Mouse (Mus musculus): ENCODE results near the gene Slc27a5. TPM values are rescaled to one million over a fixed set of nuclear protein-coding genes. Genes with fewer than 3 reads are reported as not detected.

The Slc27a5 gene
- polyA plus RNA-seq, 1 experiment from 2014 or later: 17.2 TPM

- H3K4me1 ChIP-seq (replicated peaks): peaks cover 18% of the 10 kb centered on the region
- WGBS (ENCODE audit: insufficient replicate concordance): 60% methylated on average over 5 of the region's 5 CpGs
- no peaks in the 10 kb centered on the region for H3K36me3 ChIP-seq (replicated peaks)
- H3K9me3 ChIP-seq (replicated peaks): no peaks in the 10 kb centered on the region
- H3K4me3 ChIP-seq (replicated peaks): no peak overlapping the region
- no peak overlapping the region for H3K9ac ChIP-seq
- H3K27me3 ChIP-seq: no peaks in the 10 kb centered on the region
- H3K27ac ChIP-seq (replicated peaks): no peak overlapping the region
- H3K4me2 ChIP-seq: no peak overlapping the region
- ATAC-seq (ENCODE audit: insufficient read depth): no peak
Measured at GRCm38 (mm10) chr7:12957511-12957910, 40.5 kb downstream of the Slc27a5 start.

DNA sequence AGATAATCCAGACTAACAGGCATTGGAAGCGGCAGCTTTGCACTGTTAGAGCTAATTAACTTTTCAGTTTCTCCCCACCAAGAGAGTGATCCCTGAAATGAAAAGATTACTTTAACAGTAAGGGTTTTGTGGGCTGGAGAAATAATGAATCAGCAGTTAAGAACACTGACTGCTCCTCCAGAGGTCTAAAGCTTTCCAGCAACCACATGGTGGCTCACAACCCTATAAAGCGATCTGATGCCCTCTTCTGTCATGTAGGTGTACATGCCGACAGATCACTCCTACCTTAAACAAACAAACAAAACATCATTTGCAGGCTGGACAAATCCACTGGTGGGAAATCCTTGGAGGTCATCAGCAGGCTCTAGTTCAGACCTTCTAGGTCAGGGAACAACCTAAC is 43.1 kb downstream of the Slc27a5 start:
- Histone ChIP-seq H3K36me3 (replicated peaks) (no peaks in the 10 kb centered on the region), H3K4me1 (replicated peaks) (peaks cover 26% of the 10 kb centered on the region), H3K9ac (no peak overlapping the region), H3K9me3 (replicated peaks) (no peaks in the 10 kb centered on the region), H3K27me3 (no peaks in the 10 kb centered on the region), H3K27ac (replicated peaks) (no peak overlapping the region), H3K4me2 (no peak overlapping the region), H3K4me3 (replicated peaks) (no peak overlapping the region)
- ATAC-seq (ENCODE audit: insufficient read depth): no peak
- 18% methylated on average over 3 of the region's 3 CpGs for WGBS (ENCODE audit: insufficient replicate concordance)

- WGBS (ENCODE audit: insufficient replicate concordance): 3% methylated on average over 16 of the region's 16 CpGs
- Histone ChIP-seq H3K9me3 (replicated peaks) (no peaks in the 10 kb centered on the region), H3K27ac (replicated peaks) (peak overlapping the region; percentile 79), H3K4me3 (replicated peaks) (peak overlapping the region; percentile 66), H3K4me2 (peak overlapping the region; percentile 84), H3K9ac (peak overlapping the region; percentile 70), H3K4me1 (replicated peaks) (peaks cover 33% of the 10 kb centered on the region), H3K27me3 (no peaks in the 10 kb centered on the region), H3K36me3 (replicated peaks) (no peaks in the 10 kb centered on the region)
- ATAC-seq (ENCODE audit: insufficient read depth): peak; percentile 51
Measured at GRCm38 (mm10) chr7:12949872-12950229, 48.1 kb downstream of the Slc27a5 start.

DNA sequence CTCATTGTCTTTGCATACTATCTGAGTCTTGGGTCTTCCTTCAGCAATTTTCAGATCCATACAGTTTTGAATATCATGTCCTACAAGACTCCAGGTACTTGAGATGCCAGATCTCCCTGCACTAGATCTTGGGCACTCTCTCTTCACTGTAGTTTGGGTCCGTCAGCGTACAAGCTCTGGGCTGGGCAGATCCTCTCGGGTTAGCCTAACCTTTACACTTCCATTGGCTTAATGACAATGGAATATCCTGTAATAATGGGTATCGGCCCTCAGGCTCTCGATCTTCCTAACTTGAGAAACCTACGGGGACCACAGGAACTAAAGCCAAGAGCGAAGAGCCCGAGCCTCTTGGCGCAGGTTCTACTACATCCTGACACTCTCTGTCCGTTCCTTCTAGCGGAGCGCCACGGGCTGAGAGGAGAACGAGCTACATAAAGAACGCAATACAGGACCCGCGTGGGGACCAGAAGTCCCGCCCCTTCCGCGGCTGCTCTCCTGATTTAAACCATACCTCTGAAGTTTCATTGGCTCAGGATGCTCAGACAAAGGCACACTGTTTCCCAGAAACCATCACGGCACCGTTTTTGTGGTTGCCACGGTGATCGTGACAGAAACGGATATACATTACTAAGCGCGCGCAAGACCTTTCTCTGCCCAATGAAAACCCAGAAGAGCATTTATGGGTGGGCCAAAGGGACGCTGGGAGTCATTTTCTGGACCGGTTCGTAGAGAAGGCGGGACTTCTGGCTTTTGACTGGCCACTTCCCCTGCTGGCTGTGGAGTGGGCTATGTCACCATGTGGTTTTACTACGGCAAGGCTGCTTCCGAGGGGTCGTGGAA is 48.7 kb downstream of the Slc27a5 start:
- H3K4me3 ChIP-seq (replicated peaks): peak overlapping the region; percentile 66
- peak overlapping the region; percentile 79 for H3K27ac ChIP-seq (replicated peaks)
- peaks cover 33% of the 10 kb centered on the region for H3K4me1 ChIP-seq (replicated peaks)
- ATAC-seq (ENCODE audit: insufficient read depth): peak; percentile 97
- WGBS (ENCODE audit: insufficient replicate concordance): 11% methylated on average over 35 of the region's 35 CpGs
- H3K27me3 ChIP-seq: no peaks in the 10 kb centered on the region
- peak overlapping the region; percentile 70 for H3K9ac ChIP-seq
- no peaks in the 10 kb centered on the region for H3K36me3 ChIP-seq (replicated peaks)
- H3K9me3 ChIP-seq (replicated peaks): no peaks in the 10 kb centered on the region
- H3K4me2 ChIP-seq: peak overlapping the region; percentile 84

DNA sequence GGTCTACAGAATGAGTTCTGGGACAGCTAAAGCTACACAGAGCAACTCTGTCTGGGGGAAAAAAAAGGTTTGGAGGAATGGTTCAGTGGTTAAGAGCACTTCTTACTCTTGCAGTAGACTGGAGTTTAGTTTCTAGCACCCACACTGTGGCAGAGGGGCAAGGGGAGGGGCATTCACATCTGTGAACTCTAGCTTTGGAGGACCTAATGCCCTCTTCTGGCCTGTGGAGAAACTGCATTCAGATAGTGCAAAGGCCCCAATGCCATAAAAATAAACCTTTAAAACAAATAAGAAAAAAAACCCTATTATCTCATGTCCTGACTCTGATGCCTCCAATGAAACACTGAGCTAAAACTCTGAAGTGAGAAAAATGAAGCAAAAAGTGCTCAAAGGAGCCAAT is 54.5 kb downstream of the Slc27a5 start:
- no peak overlapping the region for H3K4me2 ChIP-seq
- no peaks in the 10 kb centered on the region for H3K36me3 ChIP-seq (replicated peaks)
- no peak for ATAC-seq (ENCODE audit: insufficient read depth)
- no peaks in the 10 kb centered on the region for H3K9me3 ChIP-seq (replicated peaks)
- no peaks in the 10 kb centered on the region for H3K27me3 ChIP-seq
- H3K4me1 ChIP-seq (replicated peaks): peaks cover under 1% of the 10 kb centered on the region; the same call in 1 of the 2 replicates
- no peak overlapping the region for H3K9ac ChIP-seq
- H3K27ac ChIP-seq (replicated peaks): no peak overlapping the region
- no peak overlapping the region for H3K4me3 ChIP-seq (replicated peaks)

GRCm38 (mm10) chr7:12940599-12940998 is 57.4 kb downstream of the Slc27a5 start:
- Histone ChIP-seq H3K27ac (replicated peaks) (no peak overlapping the region), H3K4me1 (replicated peaks) (no peaks in the 10 kb centered on the region), H3K4me3 (replicated peaks) (no peak overlapping the region), H3K9ac (no peak overlapping the region), H3K36me3 (replicated peaks) (no peaks in the 10 kb centered on the region), H3K9me3 (replicated peaks) (no peaks in the 10 kb centered on the region), H3K4me2 (no peak overlapping the region), H3K27me3 (no peaks in the 10 kb centered on the region; the same call in 1 of the 2 replicates)
- 68% methylated on average over 4 of the region's 4 CpGs for WGBS (ENCODE audit: insufficient replicate concordance)
- ATAC-seq (ENCODE audit: insufficient read depth): no peak

Other genes with a start within 250 kb of the Slc27a5 start
- 0.24 and 0.44 TPM in 2 replicates for gene Zscan18, start 194.6 kb downstream of the Slc27a5 start, polyA plus RNA-seq (2015; fragmentation: Nextera tagmentation; extraction: Ambion mirVana)
- gene Zfp329, start 179.3 kb downstream of the Slc27a5 start, polyA plus RNA-seq (2015; fragmentation: Nextera tagmentation; extraction: Ambion mirVana): 1.6 and 1.9 TPM in 2 replicates
- gene Zfp110, start 163.4 kb downstream of the Slc27a5 start, polyA plus RNA-seq (2015; fragmentation: Nextera tagmentation; extraction: Ambion mirVana): 10.8 and 12.3 TPM in 2 replicates
- 0.47 and 0.62 TPM in 2 replicates for gene Zfp128, start 117.0 kb downstream of the Slc27a5 start, polyA plus RNA-seq (2015; fragmentation: Nextera tagmentation; extraction: Ambion mirVana)
- gene Zscan22, start 100.4 kb downstream of the Slc27a5 start, polyA plus RNA-seq (2015; fragmentation: Nextera tagmentation; extraction: Ambion mirVana): 3.4 and 3.9 TPM in 2 replicates
- 541 and 547 TPM in 2 replicates for gene Rps5, start 75.9 kb downstream of the Slc27a5 start, polyA plus RNA-seq (2015; fragmentation: Nextera tagmentation; extraction: Ambion mirVana)
- 0.08 and 0.20 TPM in 2 replicates for gene Rnf225, start 70.8 kb downstream of the Slc27a5 start, polyA plus RNA-seq (2015; fragmentation: Nextera tagmentation; extraction: Ambion mirVana)
- gene Zfp324, start 32.4 kb downstream of the Slc27a5 start, polyA plus RNA-seq (2015; fragmentation: Nextera tagmentation; extraction: Ambion mirVana): 2.5 and 2.7 TPM in 2 replicates
- gene Zfp446, start 20.3 kb downstream of the Slc27a5 start, polyA plus RNA-seq (2015; fragmentation: Nextera tagmentation; extraction: Ambion mirVana): 2.2 and 2.6 TPM in 2 replicates
- gene Trim28, start 922 bp upstream of the Slc27a5 start, polyA plus RNA-seq (2015; fragmentation: Nextera tagmentation; extraction: Ambion mirVana): 75.3 and 89.4 TPM in 2 replicates
- 11.8 and 13.3 TPM in 2 replicates for gene Zbtb45, start 11.8 kb upstream of the Slc27a5 start, polyA plus RNA-seq (2015; fragmentation: Nextera tagmentation; extraction: Ambion mirVana)
- gene Chmp2a, start 36.6 kb upstream of the Slc27a5 start, polyA plus RNA-seq (2015; fragmentation: Nextera tagmentation; extraction: Ambion mirVana): 118 and 120 TPM in 2 replicates
- gene Ube2m, start 40.1 kb upstream of the Slc27a5 start, polyA plus RNA-seq (2015; fragmentation: Nextera tagmentation; extraction: Ambion mirVana): 64.5 and 72.3 TPM in 2 replicates
- gene Mzf1, start 56.6 kb upstream of the Slc27a5 start, polyA plus RNA-seq (2015; fragmentation: Nextera tagmentation; extraction: Ambion mirVana): 0.37 and 0.44 TPM in 2 replicates
- gene Vmn1r85, start 97.0 kb upstream of the Slc27a5 start, polyA plus RNA-seq (2015; fragmentation: Nextera tagmentation; extraction: Ambion mirVana): not detected in 2 replicates
- not detected in 2 replicates for gene Vmn1r86, start 121.7 kb upstream of the Slc27a5 start, polyA plus RNA-seq (2015; fragmentation: Nextera tagmentation; extraction: Ambion mirVana)
- gene Vmn1r87, start 142.0 kb upstream of the Slc27a5 start, polyA plus RNA-seq (2015; fragmentation: Nextera tagmentation; extraction: Ambion mirVana): not detected in 2 replicates
- gene Vmn1r88, start 161.4 kb upstream of the Slc27a5 start, polyA plus RNA-seq (2015; fragmentation: Nextera tagmentation; extraction: Ambion mirVana): not detected in 2 replicates
- not detected in 2 replicates for gene Vmn1r89, start 214.8 kb upstream of the Slc27a5 start, polyA plus RNA-seq (2015; fragmentation: Nextera tagmentation; extraction: Ambion mirVana)